Mouse (Mus musculus) C2C12 (cell line): ENCODE measurements around the gene Cenpu.

Experiments
- CEBPB ChIP-seq: IDR thresholded peaks from one replicate; pipeline ENCODE4 v1.6.1; 2011; ENCODE audit warnings: low read depth, mild to moderate bottlenecking, control low read depth, moderate library complexity
- CTCF ChIP-seq: IDR thresholded peaks from one replicate; pipeline ENCODE4 v1.5.1; 2011; ENCODE audit not compliant: control insufficient read depth, insufficient read depth, insufficient read length
- MAX ChIP-seq: IDR thresholded peaks from one replicate; pipeline ENCODE4 v1.6.1; 2011; ENCODE audit warnings: mild to moderate bottlenecking, control low read depth

- TF ChIP-seq CTCF (no peak), MAX (no peak), CEBPB (no peak)
Observed at GRCm38 (mm10) chr8:46617690-46618620, 66.1 kb downstream of the Cenpu start.
